Mouse (Mus musculus): ENCODE data around the gene Wasf3.

- no peak for TF ChIP-seq CTCF (IDR thresholded peaks at IDR 0.05; ENCODE audit: borderline replicate concordance, extremely low read depth, insufficient read depth, insufficient read length)
- TF ChIP-seq POLR2A (IDR thresholded peaks at IDR 0.05; ENCODE audit: borderline replicate concordance, extremely low read depth, insufficient read depth, insufficient read length, poor library complexity, severe bottlenecking) = no peak
Measured at GRCm38 (mm10) chr5:146416331-146417110, 31.7 kb downstream of the Wasf3 start.

Measured in brain, embryonic 14.5 days (tissue).